Mouse (Mus musculus) macrophage (primary cell): ENCODE results near the gene Mybbp1a. TPM values are rescaled to one million over a fixed set of nuclear protein-coding genes. Genes with fewer than 3 reads are reported as not detected.

Experiments
- H3K27ac ChIP-seq: fragments of 350-480 bp; formaldehyde crosslinking; 2 replicates; pipeline ENCODE4 v1.9.0; 2021
- H3K36me3 ChIP-seq: fragments of 350-480 bp; formaldehyde crosslinking; 2 replicates; pipeline ENCODE4 v1.9.0; 2021; ENCODE audit errors: inconsistent target
- H3K4me3 ChIP-seq: fragments of 350-480 bp; formaldehyde crosslinking; 2 replicates; pipeline ENCODE4 v1.9.0; 2021; ENCODE audit errors: inconsistent target
- H3K79me2 ChIP-seq: fragments of 350-480 bp; formaldehyde crosslinking; 2 replicates; pipeline ENCODE4 v1.9.0; 2021; ENCODE audit errors: inconsistent target
- WGBS: methylation state at CpG from one replicate; pipeline ENCODE4 v1.1.7; 2026; ENCODE audit warnings: inconsistent platforms; ENCODE audit not compliant: missing documents; 5-methylcytosine and 5-hydroxymethylcytosine counted together
- polyA plus RNA-seq: library from polyadenylated mRNA; stranded (reverse); fragments of 250-400 nt; gene quantifications from 3 replicates; pipeline ENCODE4 v1.2.4, GENCODE M21; 2018; ENCODE audit warnings: inconsistent platforms
- total RNA-seq, 78 experiments: library from RNA; depleted of rRNA; stranded (reverse); fragments of 250-400 nt; gene quantifications; 1 replicate in 9 of 78; 2 replicates in 24 of 78; 3 replicates in 43 of 78; 4 replicates in 2 of 78; pipeline ENCODE4 v1.2.4; 2018; ENCODE audit warnings: inconsistent platforms in 56 of 78

Gene Mybbp1a
- 100 to 1,000 TPM in 3 of 26 experiments, 10 to 100 TPM in 23; 41.0 to 137 (median 76.3) TPM for total RNA-seq (2018; cell fraction: chromatin; rRNA removed)
- total RNA-seq (2018; cell fraction: cytosol; rRNA removed), result 10 to 100 TPM; 26.2 to 45.6 (median 38.0) TPM
- 100 to 1,000 TPM in 1 of 26 experiments, 10 to 100 TPM in 25; 31.8 to 109 (median 41.7) TPM for total RNA-seq (2018; cell fraction: nucleus; rRNA removed)
- 30.3 to 92.8 TPM (median 58.1 TPM) in 3 replicates for polyA plus RNA-seq

- Histone ChIP-seq H3K27ac (peak within 1 kb of the TSS; percentile 52), H3K36me3 (peaks cover 36% of the 10 kb centered on the region; the same call in 1 of the 2 replicates), H3K4me3 (peak within 1 kb of the TSS; percentile 99), H3K79me2 (peaks cover 18% of the 10 kb centered on the region)
- WGBS, result 2% methylated on average over 46 of the region's 46 CpGs
Observed at GRCm38 (mm10) chr11:72440965-72441664, at the start of gene Mybbp1a. Gene Mybbp1a, plus strand, starts transcription at chr11:72441355.

- WGBS, result 60% methylated on average over 3 of the region's 3 CpGs
- Histone ChIP-seq H3K4me3 (no peak overlapping the region), H3K36me3 (no peaks in the 10 kb centered on the region), H3K27ac (no peak overlapping the region), H3K79me2 (no peaks in the 10 kb centered on the region)
Observed at GRCm38 (mm10) chr11:72393243-72393642, 47.9 kb upstream of the Mybbp1a start.

- Histone ChIP-seq H3K79me2 (no peaks in the 10 kb centered on the region), H3K27ac (no peak overlapping the region), H3K36me3 (no peaks in the 10 kb centered on the region), H3K4me3 (no peak overlapping the region)
- WGBS, result 90% methylated on average over 5 of the region's 5 CpGs
Observed at GRCm38 (mm10) chr11:72393669-72394068, 47.5 kb upstream of the Mybbp1a start.

- Histone ChIP-seq H3K79me2 (no peaks in the 10 kb centered on the region), H3K4me3 (no peak overlapping the region), H3K27ac (no peak overlapping the region), H3K36me3 (no peaks in the 10 kb centered on the region)
- WGBS, result 43% methylated on average over 2 of the region's 2 CpGs
Observed at GRCm38 (mm10) chr11:72394694-72395093, 46.5 kb upstream of the Mybbp1a start.

- H3K27ac ChIP-seq, result no peak overlapping the region
- 94% methylated on average over 6 of the region's 6 CpGs for WGBS
- no peak overlapping the region for H3K4me3 ChIP-seq
- no peaks in the 10 kb centered on the region for H3K79me2 ChIP-seq
- H3K36me3 ChIP-seq, result no peaks in the 10 kb centered on the region
Observed at GRCm38 (mm10) chr11:72395652-72396051, 45.5 kb upstream of the Mybbp1a start.

- WGBS, result 82% methylated on average over 7 of the region's 7 CpGs
- no peak overlapping the region for H3K4me3 ChIP-seq
- H3K79me2 ChIP-seq, result no peaks in the 10 kb centered on the region
- no peaks in the 10 kb centered on the region for H3K36me3 ChIP-seq
- H3K27ac ChIP-seq, result no peak overlapping the region
Observed at GRCm38 (mm10) chr11:72396621-72397020, 44.5 kb upstream of the Mybbp1a start.

- Histone ChIP-seq H3K36me3 (no peaks in the 10 kb centered on the region), H3K27ac (no peak overlapping the region), H3K79me2 (no peaks in the 10 kb centered on the region), H3K4me3 (no peak overlapping the region)
- WGBS, result 76% methylated on average over 10 of the region's 10 CpGs
Observed at GRCm38 (mm10) chr11:72397072-72397471, 44.1 kb upstream of the Mybbp1a start.

- 95% methylated on average over 8 of the region's 8 CpGs for WGBS
- no peaks in the 10 kb centered on the region for H3K79me2 ChIP-seq
- no peaks in the 10 kb centered on the region for H3K36me3 ChIP-seq
- H3K27ac ChIP-seq, result no peak overlapping the region
- no peak overlapping the region for H3K4me3 ChIP-seq
Observed at GRCm38 (mm10) chr11:72397811-72398525, 43.2 kb upstream of the Mybbp1a start.

GRCm38 (mm10) chr11:72401068-72401467 is 40.1 kb upstream of the Mybbp1a start:
- H3K27ac ChIP-seq, result no peak overlapping the region
- H3K4me3 ChIP-seq, result no peak overlapping the region
- WGBS, result 96% methylated on average over 12 of the region's 12 CpGs
- no peaks in the 10 kb centered on the region for H3K79me2 ChIP-seq
- H3K36me3 ChIP-seq, result no peaks in the 10 kb centered on the region

- 83% methylated on average over 5 of the region's 5 CpGs for WGBS
- H3K36me3 ChIP-seq, result no peaks in the 10 kb centered on the region
- H3K27ac ChIP-seq, result no peak overlapping the region
- H3K4me3 ChIP-seq, result no peak overlapping the region
- no peaks in the 10 kb centered on the region for H3K79me2 ChIP-seq
Observed at GRCm38 (mm10) chr11:72402017-72402416, 39.1 kb upstream of the Mybbp1a start.

GRCm38 (mm10) chr11:72402969-72403368 is 38.2 kb upstream of the Mybbp1a start:
- Histone ChIP-seq H3K4me3 (no peak overlapping the region), H3K36me3 (no peaks in the 10 kb centered on the region), H3K27ac (no peak overlapping the region), H3K79me2 (no peaks in the 10 kb centered on the region)
- 96% methylated on average over 12 of the region's 12 CpGs for WGBS

- no peaks in the 10 kb centered on the region for H3K36me3 ChIP-seq
- no peak overlapping the region for H3K27ac ChIP-seq
- 96% methylated on average over 4 of the region's 4 CpGs for WGBS
- no peaks in the 10 kb centered on the region for H3K79me2 ChIP-seq
- no peak overlapping the region for H3K4me3 ChIP-seq
Observed at GRCm38 (mm10) chr11:72405532-72405931, 35.6 kb upstream of the Mybbp1a start.

GRCm38 (mm10) chr11:72406079-72406675 is 35.0 kb upstream of the Mybbp1a start:
- 88% methylated on average over 8 of the region's 8 CpGs for WGBS
- no peak overlapping the region for H3K4me3 ChIP-seq
- no peaks in the 10 kb centered on the region for H3K79me2 ChIP-seq
- H3K27ac ChIP-seq, result no peak overlapping the region
- H3K36me3 ChIP-seq, result no peaks in the 10 kb centered on the region

GRCm38 (mm10) chr11:72407081-72407480 is 34.1 kb upstream of the Mybbp1a start:
- no peaks in the 10 kb centered on the region for H3K79me2 ChIP-seq
- no peaks in the 10 kb centered on the region for H3K36me3 ChIP-seq
- WGBS, result 60% methylated on average over 3 of the region's 3 CpGs
- no peak overlapping the region for H3K27ac ChIP-seq
- no peak overlapping the region for H3K4me3 ChIP-seq

GRCm38 (mm10) chr11:72407574-72407973 is 33.6 kb upstream of the Mybbp1a start:
- H3K4me3 ChIP-seq, result no peak overlapping the region
- H3K36me3 ChIP-seq, result no peaks in the 10 kb centered on the region
- 84% methylated on average over 7 of the region's 7 CpGs for WGBS
- no peaks in the 10 kb centered on the region for H3K79me2 ChIP-seq
- H3K27ac ChIP-seq, result no peak overlapping the region
